Mouse (Mus musculus) heart, embryonic 16.5 days (tissue): ENCODE measurements around the gene Tnxb. TPM values are rescaled to one million over a fixed set of nuclear protein-coding genes. Genes with fewer than 3 reads are reported as not detected.
A peak's percentile ranks its signal among the peaks of the same experiment; 100 is the strongest.

ENCODE experiments used
- ATAC-seq: fragments of 200-750 bp; cut with Nextera tagmentation; replicated peaks from 2 replicates; pipeline ENCODE4 v1.8.0; 2017; ENCODE audit warnings: moderate number of reproducible peaks; ENCODE audit not compliant: insufficient read depth, low FRiP score; ENCODE audit errors: extremely low read depth
- H3K27ac ChIP-seq: fragments of 300-500 bp; sonication (generic); 2 replicates; pipeline ENCODE4 v1.5.1; 2014; ENCODE audit warnings: mild to moderate bottlenecking, low read length, control low read depth, moderate library complexity
- H3K27me3 ChIP-seq: fragments of 300-500 bp; sonication (generic); 2 replicates; pipeline ENCODE4 v1.6.1; 2014; ENCODE audit warnings: low read length, mixed read lengths; ENCODE audit not compliant: control insufficient read depth, insufficient read depth
- H3K36me3 ChIP-seq: fragments of 300-500 bp; sonication (generic); 2 replicates; pipeline ENCODE4 v1.6.1; 2014; ENCODE audit not compliant: control insufficient read depth, insufficient read depth
- H3K4me1 ChIP-seq: fragments of 300-500 bp; sonication (generic); 2 replicates; pipeline ENCODE4 v1.6.1; 2014; ENCODE audit warnings: low read length, mixed read lengths; ENCODE audit not compliant: control insufficient read depth, insufficient read depth
- H3K4me2 ChIP-seq: fragments of 300-500 bp; sonication (generic); 2 replicates; pipeline ENCODE4 v1.6.1; 2014; ENCODE audit warnings: low read depth, mild to moderate bottlenecking, control low read depth, low read length
- H3K4me3 ChIP-seq: fragments of 300-500 bp; sonication (generic); 2 replicates; pipeline ENCODE4 v1.5.1; 2014; ENCODE audit warnings: mild to moderate bottlenecking, control low read depth, low read length
- H3K9ac ChIP-seq: fragments of 300-500 bp; sonication (generic); 2 replicates; pipeline ENCODE4 v1.6.1; 2014; ENCODE audit warnings: low read length, control low read depth
- H3K9me3 ChIP-seq: fragments of 300-500 bp; sonication (generic); replicated peaks from 2 replicates; pipeline ENCODE4 v1.6.1; 2016; ENCODE audit warnings: low read length; ENCODE audit not compliant: control insufficient read depth
- WGBS: fragments of 180-500 bp; shearing (Covaris S2); extraction: QIAGEN DNeasy Blood & Tissue Kit; methylation state at CpG from one replicate; pipeline ENCODE4 v1.1.7; 2014; 5-methylcytosine and 5-hydroxymethylcytosine counted together
- polyA plus RNA-seq: library from polyadenylated mRNA; unstranded; fragments of >200 nt; fragmentation: Nextera tagmentation; extraction: Ambion mirVana; gene quantifications from 2 replicates; pipeline ENCODE4 v1.2.1, GENCODE M21; 2015

Gene Tnxb
- polyA plus RNA-seq, 1 experiment from 2014 or later = 2.5 TPM

- H3K9me3 ChIP-seq = no peaks in the 10 kb centered on the region
- no peak overlapping the region for H3K9ac ChIP-seq
- H3K4me3 ChIP-seq = no peak overlapping the region
- 87% methylated on average over 13 of the region's 13 CpGs for WGBS
- H3K4me1 ChIP-seq = peaks cover 14% of the 10 kb centered on the region
- H3K27me3 ChIP-seq = no peaks in the 10 kb centered on the region
- H3K27ac ChIP-seq = no peak overlapping the region
- no peak for ATAC-seq
- H3K4me2 ChIP-seq = no peak overlapping the region
- peaks cover 15% of the 10 kb centered on the region for H3K36me3 ChIP-seq
These were observed 15.9 kb upstream of the Tnxb start for GRCm38 (mm10) chr17:34654392-34654791.

- no peak; the same call in 1 of the 2 replicates for ATAC-seq
- no peak overlapping the region for H3K9ac ChIP-seq
- H3K9me3 ChIP-seq = no peaks in the 10 kb centered on the region
- no peak overlapping the region for H3K4me3 ChIP-seq
- H3K36me3 ChIP-seq = peaks cover 15% of the 10 kb centered on the region
- H3K27ac ChIP-seq = peak overlapping the region; percentile 41
- peaks cover 18% of the 10 kb centered on the region for H3K4me1 ChIP-seq
- H3K4me2 ChIP-seq = no peak overlapping the region
- 0 out of 2 replicates have a peak, but pooled peaks cover 3% of the 10 kb centered on the region for H3K27me3 ChIP-seq
- WGBS = 50% methylated on average over 7 of the region's 7 CpGs
These were observed 15.2 kb upstream of the Tnxb start for GRCm38 (mm10) chr17:34655160-34655559.

DNA sequence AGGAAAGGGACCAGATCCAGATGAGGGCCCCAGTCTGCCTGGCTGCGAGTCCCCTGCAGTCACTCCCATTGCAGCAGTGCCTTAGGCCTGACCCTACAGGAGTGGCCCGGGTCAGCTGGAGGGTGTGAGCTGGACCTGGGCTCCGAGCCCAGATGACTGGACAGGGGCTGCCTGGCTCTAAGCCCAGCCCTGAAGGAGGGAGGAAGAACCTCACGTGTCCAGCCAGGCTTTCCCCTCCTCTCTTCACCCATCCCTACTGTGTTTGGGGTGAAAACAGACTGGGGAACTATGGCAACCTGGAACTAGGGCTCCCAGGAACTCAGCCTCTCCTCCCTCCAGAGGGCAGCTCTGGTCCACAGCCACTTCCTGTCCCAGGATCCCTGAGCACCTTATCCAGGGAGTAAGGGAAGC is 14.7 kb upstream of the Tnxb start:
- H3K4me1 ChIP-seq = peaks cover 18% of the 10 kb centered on the region
- no peaks in the 10 kb centered on the region for H3K9me3 ChIP-seq
- peak overlapping the region; percentile 69 for H3K27ac ChIP-seq
- no peak overlapping the region for H3K9ac ChIP-seq
- 0 out of 2 replicates have a peak, but pooled peaks cover 3% of the 10 kb centered on the region for H3K27me3 ChIP-seq
- ATAC-seq = peak; percentile 87
- no peak overlapping the region for H3K4me2 ChIP-seq
- H3K36me3 ChIP-seq = peaks cover 15% of the 10 kb centered on the region
- H3K4me3 ChIP-seq = no peak overlapping the region
- 24% methylated on average over 4 of the region's 4 CpGs for WGBS

- Histone ChIP-seq H3K9me3 (no peaks in the 10 kb centered on the region), H3K4me2 (no peak overlapping the region), H3K27ac (no peak overlapping the region), H3K36me3 (peaks cover 13% of the 10 kb centered on the region), H3K4me1 (peaks cover 22% of the 10 kb centered on the region), H3K9ac (no peak overlapping the region), H3K4me3 (no peak overlapping the region), H3K27me3 (0 out of 2 replicates have a peak, but pooled peaks cover 3% of the 10 kb centered on the region)
- WGBS = 55% methylated on average over 8 of the region's 8 CpGs
- no peak for ATAC-seq
These were observed 13.7 kb upstream of the Tnxb start for GRCm38 (mm10) chr17:34656666-34657065.

GRCm38 (mm10) chr17:34657271-34657670 is 13.1 kb upstream of the Tnxb start:
- Histone ChIP-seq H3K4me3 (no peak overlapping the region), H3K9me3 (no peaks in the 10 kb centered on the region), H3K27me3 (0 out of 2 replicates have a peak, but pooled peaks cover 3% of the 10 kb centered on the region), H3K27ac (no peak overlapping the region), H3K9ac (no peak overlapping the region), H3K4me1 (peaks cover 22% of the 10 kb centered on the region), H3K36me3 (peaks cover 7% of the 10 kb centered on the region; the same call in 1 of the 2 replicates), H3K4me2 (no peak overlapping the region)
- no peak for ATAC-seq
- WGBS = 17% methylated on average over 2 of the region's 2 CpGs

GRCm38 (mm10) chr17:34658145-34658544 is 12.2 kb upstream of the Tnxb start:
- H3K36me3 ChIP-seq = peaks cover 5% of the 10 kb centered on the region; the same call in 1 of the 2 replicates
- H3K4me2 ChIP-seq = no peak overlapping the region
- H3K9me3 ChIP-seq = no peaks in the 10 kb centered on the region
- no peak for ATAC-seq
- no peak overlapping the region for H3K4me3 ChIP-seq
- H3K27me3 ChIP-seq = 0 out of 2 replicates have a peak, but pooled peaks cover 3% of the 10 kb centered on the region
- 55% methylated on average over 2 of the region's 2 CpGs for WGBS
- no peak overlapping the region for H3K9ac ChIP-seq
- peaks cover 22% of the 10 kb centered on the region for H3K4me1 ChIP-seq
- no peak overlapping the region for H3K27ac ChIP-seq

DNA sequence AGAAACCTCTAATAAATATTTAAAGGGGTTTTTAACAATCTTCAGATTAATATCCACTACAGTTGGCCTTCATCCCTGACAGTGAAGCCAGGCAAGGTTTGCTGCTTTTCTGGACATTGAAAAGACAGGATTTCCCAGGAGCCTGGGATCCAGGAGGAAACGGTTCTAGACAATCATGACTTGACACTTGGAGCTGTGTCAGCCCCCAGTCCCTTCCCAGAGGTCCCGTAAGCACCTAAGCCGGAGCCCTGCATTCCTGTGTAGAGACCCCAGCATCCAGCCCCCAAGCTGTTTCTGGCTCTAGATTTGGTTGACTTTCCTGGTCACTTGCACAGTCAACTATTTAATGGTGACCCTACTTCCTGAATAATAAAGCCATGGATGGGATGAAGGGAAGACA is 11.7 kb upstream of the Tnxb start:
- no peak overlapping the region for H3K4me2 ChIP-seq
- no peak overlapping the region for H3K27ac ChIP-seq
- 70% methylated on average over 3 of the region's 3 CpGs for WGBS
- no peaks in the 10 kb centered on the region for H3K9me3 ChIP-seq
- H3K27me3 ChIP-seq = 0 out of 2 replicates have a peak, but pooled peaks cover 3% of the 10 kb centered on the region
- peaks cover 22% of the 10 kb centered on the region for H3K4me1 ChIP-seq
- no peak overlapping the region for H3K9ac ChIP-seq
- no peak overlapping the region for H3K4me3 ChIP-seq
- H3K36me3 ChIP-seq = 0 out of 2 replicates have a peak, but pooled peaks cover under 1% of the 10 kb centered on the region
- no peak for ATAC-seq

DNA sequence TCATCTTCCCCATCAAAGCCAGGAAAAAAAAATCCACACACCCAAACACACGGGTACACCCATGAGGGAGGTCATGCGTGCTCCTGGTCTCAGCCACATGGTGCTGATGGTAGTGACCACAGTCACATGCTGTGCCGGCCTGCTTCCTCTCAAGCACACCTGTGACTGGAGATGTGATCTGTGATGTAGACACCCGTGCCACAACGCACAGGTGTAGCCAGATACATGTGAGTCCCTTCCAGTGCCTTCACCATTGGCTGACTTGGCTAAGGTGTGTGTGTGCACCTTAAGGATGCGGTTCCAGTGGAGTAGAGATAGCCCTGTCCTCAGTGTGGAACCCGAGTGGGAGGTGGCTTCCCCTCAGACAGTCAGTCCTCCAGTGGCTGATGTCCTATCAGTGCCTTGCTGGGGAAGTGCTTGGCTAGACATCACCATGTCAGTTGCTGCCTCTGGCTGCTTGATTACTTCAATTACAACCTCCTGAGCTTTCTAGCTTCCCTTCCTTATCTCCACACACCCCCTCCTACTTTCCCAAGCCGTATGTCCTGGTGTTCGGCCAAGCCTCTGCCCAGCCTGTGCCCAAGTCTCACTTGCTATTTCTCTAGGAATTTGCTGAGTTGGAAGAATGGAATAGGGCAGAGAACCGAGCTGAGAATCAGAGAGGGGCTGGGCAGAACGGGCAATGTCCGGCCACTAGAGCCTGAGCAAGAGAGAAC is 11.0 kb upstream of the Tnxb start:
- WGBS = 47% methylated on average over 12 of the region's 12 CpGs

DNA sequence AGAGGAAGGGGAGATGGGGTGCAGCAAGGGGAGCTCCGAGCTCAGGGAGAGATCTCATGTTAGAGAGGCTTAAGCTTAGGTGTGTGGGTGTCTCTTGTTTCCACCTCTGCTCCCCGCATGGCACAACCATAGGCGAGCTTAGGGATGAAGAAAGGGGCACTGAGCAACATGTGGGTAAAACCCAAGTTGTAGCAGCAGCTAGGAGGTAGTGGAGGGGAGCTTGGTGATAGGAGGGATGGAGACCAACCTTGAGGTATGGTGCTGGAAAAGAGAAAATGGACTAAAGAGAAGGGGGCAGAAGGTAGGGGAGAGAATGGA is 10.5 kb upstream of the Tnxb start:
- H3K9me3 ChIP-seq = no peaks in the 10 kb centered on the region
- H3K27ac ChIP-seq = no peak overlapping the region
- ATAC-seq = no peak
- WGBS = 49% methylated on average over 3 of the region's 3 CpGs
- H3K4me2 ChIP-seq = no peak overlapping the region; the same call in 1 of the 2 replicates
- H3K4me1 ChIP-seq = peaks cover 22% of the 10 kb centered on the region
- H3K36me3 ChIP-seq = no peaks in the 10 kb centered on the region
- no peak overlapping the region for H3K4me3 ChIP-seq
- 0 out of 2 replicates have a peak, but pooled peaks cover 3% of the 10 kb centered on the region for H3K27me3 ChIP-seq
- H3K9ac ChIP-seq = no peak overlapping the region

More for the DNA sequence above, 11.0 kb upstream of the Tnxb start:
- H3K4me1 ChIP-seq = peaks cover 22% of the 10 kb centered on the region
- no peak overlapping the region for H3K4me2 ChIP-seq
- no peak overlapping the region for H3K27ac ChIP-seq
- no peaks in the 10 kb centered on the region for H3K36me3 ChIP-seq
- no peaks in the 10 kb centered on the region for H3K9me3 ChIP-seq
- H3K4me3 ChIP-seq = no peak overlapping the region
- H3K27me3 ChIP-seq = 0 out of 2 replicates have a peak, but pooled peaks cover 3% of the 10 kb centered on the region
- no peak for ATAC-seq
- H3K9ac ChIP-seq = no peak overlapping the region
